Mouse (Mus musculus) spleen, adult 12 weeks (tissue): ENCODE results near the gene Mapk8ip1.

Source experiments
- DNase-seq: peaks from one replicate; pipeline ENCODE4 v3.0.0; 2022; ENCODE audit warnings: low spot score

Gene Mapk8ip1

DNA sequence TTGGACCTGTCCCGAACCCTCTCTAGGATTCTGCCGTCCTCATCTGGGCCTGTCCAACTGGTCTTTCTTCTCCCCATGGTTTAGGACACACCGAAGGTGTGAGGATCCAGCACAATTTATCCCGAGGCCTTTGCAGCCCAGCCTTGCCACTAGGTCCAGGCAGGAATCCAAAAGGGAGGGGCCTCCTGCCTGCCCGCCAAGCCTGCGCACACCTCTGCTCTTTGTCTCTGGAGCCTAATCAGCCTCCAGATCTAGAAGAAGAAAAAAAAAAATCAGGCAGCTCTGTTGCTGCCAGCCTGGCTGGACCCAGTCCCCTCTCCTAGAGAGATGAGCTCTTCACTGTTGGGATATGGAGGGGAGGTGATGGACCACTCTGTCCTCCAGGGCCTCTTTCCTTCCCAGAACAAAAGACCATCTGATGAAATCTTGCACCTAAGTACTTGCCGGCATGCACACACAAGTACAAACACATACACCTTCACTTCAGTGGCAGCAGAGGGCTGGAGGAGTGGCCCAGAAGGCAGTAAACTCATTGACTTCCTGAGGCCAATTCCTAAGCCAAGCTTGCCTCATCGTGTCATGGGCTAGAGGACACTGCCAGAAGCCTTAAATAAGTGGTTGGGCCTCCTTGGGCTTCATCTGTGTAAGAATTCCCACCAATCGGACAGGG is 28.2 kb downstream of the Mapk8ip1 start:
- no peak for DNase-seq

DNA sequence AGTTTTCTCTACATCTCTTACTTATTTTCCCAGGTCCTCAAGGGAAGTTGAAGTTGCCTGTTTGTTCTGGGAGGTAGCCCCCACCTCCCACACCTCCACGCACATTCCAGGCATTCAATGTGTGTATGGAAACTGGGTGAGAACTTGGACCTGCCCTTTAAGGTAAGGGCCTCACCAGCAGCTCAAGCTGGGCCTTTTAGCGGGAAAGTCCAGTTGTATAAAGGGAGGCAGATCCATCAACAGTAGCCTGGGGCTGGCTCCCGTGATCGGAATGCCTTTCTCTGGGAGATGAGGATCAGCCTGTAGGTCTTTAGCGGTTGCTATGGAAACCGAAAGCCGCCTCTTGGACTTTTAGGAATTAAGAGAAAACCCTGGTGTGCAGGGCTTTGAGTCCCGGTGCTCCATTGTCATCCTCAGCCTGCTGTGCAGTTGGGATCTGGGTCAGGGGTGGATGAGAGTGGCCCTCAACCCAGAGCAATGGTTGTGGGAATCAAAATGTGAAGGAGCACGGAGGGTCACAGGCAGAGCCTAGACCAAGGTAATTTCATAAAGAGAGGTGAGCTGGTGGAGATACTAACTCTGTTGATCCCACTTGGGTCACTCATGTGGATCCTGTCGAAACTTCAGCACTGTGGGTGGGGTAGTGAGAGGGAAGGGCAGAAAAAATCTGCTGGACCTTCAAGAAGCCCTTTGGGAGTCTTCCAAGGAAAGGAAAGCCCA is 28.9 kb downstream of the Mapk8ip1 start:
- DNase-seq: no peak

- DNase-seq: no peak
Measured at GRCm38 (mm10) chr2:92370821-92371805, 29.9 kb downstream of the Mapk8ip1 start.

- DNase-seq: no peak
Measured at GRCm38 (mm10) chr2:92370375-92370774, 30.7 kb downstream of the Mapk8ip1 start.

GRCm38 (mm10) chr2:92367383-92368029 is 33.6 kb downstream of the Mapk8ip1 start:
- no peak for DNase-seq

DNA sequence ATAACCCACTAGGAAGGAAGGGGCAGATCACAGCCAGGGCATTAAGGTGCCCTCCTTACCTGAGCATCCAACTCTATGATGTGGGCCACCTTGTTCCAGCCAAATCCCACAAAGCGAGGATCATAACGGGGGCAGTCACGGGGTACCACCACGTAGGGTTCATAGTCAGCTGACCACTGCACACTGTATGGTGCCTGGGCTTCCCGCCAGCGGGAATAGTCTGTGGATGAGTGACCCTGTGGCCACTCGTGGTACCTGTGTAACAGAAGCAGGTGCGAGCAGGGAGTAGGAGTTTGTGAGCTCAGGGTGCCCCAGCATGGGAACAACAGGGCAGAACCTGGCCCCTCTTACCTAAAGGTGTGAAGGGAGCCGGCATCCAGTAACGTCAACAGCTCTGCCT is 35.5 kb downstream of the Mapk8ip1 start:
- no peak for DNase-seq

DNA sequence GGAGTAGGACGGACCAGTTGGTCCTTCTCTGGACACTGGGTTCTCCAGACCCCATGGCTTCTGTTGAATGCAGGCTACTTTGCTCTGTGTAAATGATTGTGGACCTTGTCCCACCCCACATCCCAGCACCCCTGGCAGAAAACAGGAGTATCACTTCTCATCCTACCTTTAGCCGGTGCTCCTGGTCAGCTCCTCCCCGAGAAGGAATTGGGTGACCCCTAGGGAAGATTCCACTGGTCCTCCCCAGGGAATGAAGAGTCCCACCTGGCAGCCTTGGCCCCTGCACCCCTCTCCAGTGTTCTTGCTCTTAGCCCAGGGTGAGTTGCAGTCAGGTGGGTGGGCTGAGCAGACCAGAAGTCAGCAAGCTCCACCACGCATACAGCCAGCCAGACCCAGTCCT is 37.0 kb downstream of the Mapk8ip1 start:
- no peak for DNase-seq

- no peak for DNase-seq
Measured at GRCm38 (mm10) chr2:92362571-92363228, 38.4 kb downstream of the Mapk8ip1 start.

DNA sequence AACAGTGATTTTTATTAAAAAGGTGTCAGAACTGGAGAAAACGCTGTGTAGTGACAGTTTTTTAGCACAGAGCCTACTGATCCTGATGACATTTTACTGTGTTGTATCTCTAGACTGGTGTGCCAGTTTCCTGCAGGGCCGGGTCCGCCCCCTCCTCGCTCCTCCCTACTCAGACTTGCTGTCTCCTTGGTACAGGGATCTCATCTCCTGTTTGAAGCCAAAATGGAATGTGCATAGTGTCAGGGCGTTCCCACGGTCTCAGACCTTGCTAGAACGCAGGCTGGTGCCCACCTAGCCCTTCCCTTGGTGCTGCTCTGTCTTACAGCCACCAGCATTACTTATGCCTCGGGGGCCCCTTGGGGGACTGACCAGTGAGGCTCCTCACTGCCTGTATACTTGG is 39.3 kb downstream of the Mapk8ip1 start:
- no peak for DNase-seq

DNA sequence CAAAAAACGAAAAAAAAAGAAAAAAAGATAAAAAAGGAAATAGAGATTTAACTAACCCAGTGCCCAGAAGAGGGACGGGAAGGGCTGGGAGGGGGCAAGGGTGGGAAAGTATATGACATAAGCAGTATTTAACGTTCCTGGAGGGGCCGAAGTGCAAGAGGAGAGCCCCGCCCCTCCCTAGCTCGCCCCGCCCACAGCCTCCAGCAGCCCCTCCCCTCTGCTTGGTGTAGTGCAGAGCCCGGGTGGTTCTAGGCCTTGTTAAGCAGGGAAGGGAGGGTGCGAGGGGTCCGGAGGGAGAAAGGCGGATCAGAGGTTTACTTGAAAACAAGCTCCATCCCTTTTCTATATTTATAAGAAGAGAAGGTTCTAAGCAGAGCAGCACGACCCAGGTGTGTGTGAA is 40.2 kb downstream of the Mapk8ip1 start:
- no peak for DNase-seq

DNA sequence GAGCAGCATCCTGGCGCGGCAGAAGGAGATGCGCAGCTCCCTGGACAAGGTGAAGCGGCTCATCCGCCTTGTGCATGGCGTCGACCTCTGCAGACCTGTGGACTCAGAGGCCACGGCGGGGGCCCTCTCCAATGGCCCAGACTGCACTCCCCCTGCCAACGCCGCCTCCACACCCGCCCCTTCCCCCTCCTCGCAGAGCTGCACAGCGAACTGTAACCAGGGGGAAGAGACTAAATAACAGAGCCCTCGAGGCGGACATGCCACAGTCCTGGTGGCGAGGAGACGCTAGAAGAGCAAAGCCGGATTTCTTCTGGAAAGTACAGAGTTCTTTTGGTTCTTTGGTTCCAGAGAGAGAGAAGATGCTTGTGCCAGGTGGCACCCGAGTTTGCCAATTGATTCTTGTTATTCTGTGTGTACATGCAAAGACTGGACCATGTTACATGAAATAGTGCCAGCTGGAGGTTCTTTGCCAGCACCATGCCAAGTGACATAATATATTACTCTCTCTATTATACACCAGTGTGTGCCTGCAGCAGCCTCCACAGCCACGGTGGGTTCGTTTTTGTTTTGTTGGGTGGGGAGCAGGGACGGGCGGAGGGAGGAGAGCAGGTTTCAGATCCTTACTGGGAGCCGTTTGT is 40.8 kb downstream of the Mapk8ip1 start:
- DNase-seq: no peak

GRCm38 (mm10) chr2:92359301-92359700 is 41.8 kb downstream of the Mapk8ip1 start:
- no peak for DNase-seq

DNA sequence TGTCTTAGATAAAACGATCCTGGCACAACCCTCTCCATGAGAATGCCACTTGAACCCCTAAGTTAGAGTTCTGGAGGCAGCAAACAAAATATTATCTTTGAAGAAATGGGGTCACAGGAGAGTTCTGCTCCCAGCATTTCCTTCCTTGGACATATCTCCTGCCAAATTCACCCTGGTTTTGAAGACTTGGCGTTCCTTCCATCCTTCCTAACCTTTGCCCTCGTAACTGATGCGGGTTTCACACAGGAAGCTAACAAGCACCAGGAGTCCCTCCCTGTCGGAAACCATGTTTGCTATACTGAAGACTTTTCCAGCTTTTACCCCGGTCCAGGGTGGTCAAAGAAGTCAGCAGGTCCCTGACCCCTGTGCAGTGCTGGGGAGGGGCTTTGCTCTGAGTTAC is 46.8 kb downstream of the Mapk8ip1 start:
- no peak for DNase-seq

- DNase-seq: no peak
Measured at GRCm38 (mm10) chr2:92353402-92353801, 47.7 kb downstream of the Mapk8ip1 start.

- no peak for DNase-seq
Measured at GRCm38 (mm10) chr2:92350686-92351085, 50.4 kb downstream of the Mapk8ip1 start.

GRCm38 (mm10) chr2:92349589-92350425 is 51.3 kb downstream of the Mapk8ip1 start:
- DNase-seq: no peak

GRCm38 (mm10) chr2:92347191-92347590 is 53.9 kb downstream of the Mapk8ip1 start:
- DNase-seq: no peak

GRCm38 (mm10) chr2:92342418-92342817 is 58.6 kb downstream of the Mapk8ip1 start:
- no peak for DNase-seq
